In genomic region chr6:125510645-125511044, GRCm38 (mm10) we compare ENCODE assay signal across 24 mouse cellular contexts. TPM values are rescaled to one million over a fixed set of nuclear protein-coding genes. Genes with fewer than 3 reads are reported as not detected.
DNase-seq lines count a peak whose midpoint lies in the region; ATAC-seq lines count a peak whose summit lies in the region.
"Had no signal": no experiment of that assay in that cellular context is flagged by ENCODE, and none has a peak within 500 bp of the region (broad histone marks: within the 10 kb centered on the region; RNA-seq: fewer than 3 reads in every experiment).

No protein-coding gene starts in this region.

- DNase-seq in heart, adult 11 months: peak; percentile 89
- DNase-seq in heart, postnatal 36 days: no peak
- peak; percentile 22 for DNase-seq in embryonic facial prominence, embryonic 14.5 days (ENCODE audit: low spot score)
- DNase-seq in lung, adult 18-20 months: no peak
- no peak for DNase-seq in right cerebral cortex, postnatal 10 days (ENCODE audit: low spot score in 2 of 2)
- DNase-seq: adrenal gland, postnatal 14 days; cerebellum, adult 8-10 months; cerebellum, postnatal 14 days; embryo, embryonic 11 days; gastrocnemius, adult 2 months; gastrocnemius, postnatal 36 days; heart, adult 18-20 months; heart, postnatal 10 days had no signal

- peaks cover 10% of the 10 kb centered on the region for H3K4me1 ChIP-seq in embryonic facial prominence, embryonic 14.5 days (ENCODE audit: control insufficient read depth, insufficient read depth, low read length)
- H3K4me1 ChIP-seq: forebrain, embryonic 10.5 days; hindbrain, embryonic 13.5 days had no signal

- H3K4me3 ChIP-seq in embryonic facial prominence, embryonic 14.5 days (ENCODE audit: low read depth, low read length): no peak overlapping the region
- no peak overlapping the region for H3K4me3 ChIP-seq in macrophage (ENCODE audit: inconsistent target)
- H3K4me3 ChIP-seq: embryonic facial prominence, embryonic 12.5 days; erythroblast, embryonic 14.5 days; forebrain, embryonic 10.5 days; gastrocnemius, adult 2 months; heart, embryonic 10.5 days; hindbrain, embryonic 13.5 days had no signal

- H3K79me2 ChIP-seq in macrophage (ENCODE audit: inconsistent target): no peaks in the 10 kb centered on the region

- no peaks in the 10 kb centered on the region for H3K36me3 ChIP-seq in embryonic facial prominence, embryonic 14.5 days (ENCODE audit: control insufficient read depth, insufficient read depth, low read length)
- no peaks in the 10 kb centered on the region for H3K36me3 ChIP-seq in macrophage (ENCODE audit: inconsistent target)
- H3K36me3 ChIP-seq: embryonic facial prominence, embryonic 12.5 days; forebrain, embryonic 10.5 days; heart, embryonic 10.5 days; hindbrain, embryonic 13.5 days had no signal

- H3K27me3 ChIP-seq in embryonic facial prominence, embryonic 14.5 days (replicated peaks; ENCODE audit: control insufficient read depth, insufficient read depth, low read length): no peaks in the 10 kb centered on the region
- H3K27me3 ChIP-seq: embryonic facial prominence, embryonic 12.5 days; hindbrain, embryonic 13.5 days; Patski had no signal

- no peak overlapping the region for H3K27ac ChIP-seq in embryonic facial prominence, embryonic 14.5 days (replicated peaks; ENCODE audit: low read depth, low read length)
- H3K27ac ChIP-seq in macrophage: peak overlapping the region; percentile 42; the same call in 1 of the 2 replicates
- H3K27ac ChIP-seq: embryonic facial prominence, embryonic 12.5 days; forebrain, embryonic 10.5 days; gastrocnemius, adult 2 months; heart, embryonic 10.5 days; hindbrain, embryonic 13.5 days; hindbrain, postnatal 0 days had no signal

- intact Hi-C loops in heart, postnatal 36 days (cut with DNase I): no loop called here

- H3K9me3 ChIP-seq in embryonic facial prominence, embryonic 14.5 days (ENCODE audit: control insufficient read depth, low read length): no peaks in the 10 kb centered on the region
- H3K9me3 ChIP-seq: embryonic facial prominence, embryonic 12.5 days; forebrain, embryonic 10.5 days; heart, embryonic 10.5 days; hindbrain, embryonic 13.5 days had no signal

- no peak for ATAC-seq in embryonic facial prominence, embryonic 14.5 days (ENCODE audit: low read depth)
- ATAC-seq in inflammation-experienced regulatory T-cells, adult 6 months: no peak
- ATAC-seq: activated CD4-positive, CD25-positive, alpha-beta regulatory T cell, adult 4 months; forebrain, embryonic 14.5 days; hindbrain, postnatal 0 days; Patski had no signal

- H3K4me2 ChIP-seq in embryonic facial prominence, embryonic 14.5 days (ENCODE audit: low read depth, low read length): no peak overlapping the region
- H3K4me2 ChIP-seq: embryonic facial prominence, embryonic 12.5 days; hindbrain, embryonic 13.5 days had no signal

- H3K9ac ChIP-seq in embryonic facial prominence, embryonic 14.5 days (ENCODE audit: low read depth, low read length): no peak overlapping the region
- H3K9ac ChIP-seq: embryonic facial prominence, embryonic 12.5 days; hindbrain, embryonic 13.5 days had no signal

RNA-seq across cellular contexts. Expression of gene Cd9, which starts 16.1 kb away (rescaled TPM):
- 10 to 100 TPM; 54.7 to 59.2 TPM for total RNA-seq in heart, postnatal 36 days (2021)
- polyA plus RNA-seq in embryonic facial prominence, embryonic 14.5 days (2014; fragmentation: Nextera tagmentation; extraction: Ambion mirVana): 241 and 245 TPM in 2 replicates
- 10 to 100 TPM in 13 of 26 experiments, 1 to 10 TPM in 12, under 1 TPM in 1; 0.96 to 52.6 (median 9.9) TPM for total RNA-seq in macrophage (2018; cell fraction: chromatin; rRNA removed)
- total RNA-seq in macrophage (2018; cell fraction: cytosol; rRNA removed): 100 to 1,000 TPM in 13 of 26 experiments, 10 to 100 TPM in 13; 11.8 to 220 (median 99.5) TPM
- total RNA-seq in macrophage (2018; cell fraction: nucleus; rRNA removed): 100 to 1,000 TPM in 8 of 26 experiments, 10 to 100 TPM in 15, 1 to 10 TPM in 3; 8.1 to 185 (median 27.5) TPM
- polyA plus RNA-seq in macrophage (2018): 296 to 414 TPM (median 359 TPM) in 3 replicates
- polyA plus RNA-seq in inflammation-experienced regulatory T-cells, adult 6 months (2017; shearing (Covaris generic)): 100 to 1,000 TPM; 101 to 147 (median 147) TPM
- polyA plus RNA-seq: erythroblast, embryonic 14.5 days had no signal

RNA-seq across cellular contexts. Expression of gene Vwf, which starts 35.9 kb away (rescaled TPM):
- 100 to 1,000 TPM; 107 to 114 TPM for total RNA-seq in heart, postnatal 36 days (2021)
- 13.4 and 16.0 TPM in 2 replicates for polyA plus RNA-seq in embryonic facial prominence, embryonic 14.5 days (2014; fragmentation: Nextera tagmentation; extraction: Ambion mirVana)
- total RNA-seq in macrophage (2018; cell fraction: chromatin; rRNA removed): 100 to 1,000 TPM in 17 of 26 experiments, 10 to 100 TPM in 9; 31.9 to 305 (median 136) TPM
- 10 to 100 TPM in 22 of 26 experiments, 1 to 10 TPM in 4; 5.7 to 59.9 (median 19.9) TPM for total RNA-seq in macrophage (2018; cell fraction: cytosol; rRNA removed)
- 100 to 1,000 TPM in 11 of 26 experiments, 10 to 100 TPM in 15; 19.3 to 220 (median 94.7) TPM for total RNA-seq in macrophage (2018; cell fraction: nucleus; rRNA removed)
- polyA plus RNA-seq in macrophage (2018): 12.6 to 39.2 TPM (median 15.9 TPM) in 3 replicates
- polyA plus RNA-seq in inflammation-experienced regulatory T-cells, adult 6 months (2017; shearing (Covaris generic)): under 1 TPM in 1 of 3 experiments, not detected in 2; 0.17 TPM

Comparison
In these comparisons a context has a peak if more than half of its experiments do, and no peak if none do; other contexts are left out.
1. DNase-seq: peak in heart, adult 11 months (single experiment) and embryonic facial prominence, embryonic 14.5 days (single experiment); none in heart, postnatal 36 days (0 of 2), lung, adult 18-20 months (0 of 2) and right cerebral cortex, postnatal 10 days (0 of 2).
2. RNA of gene Vwf, which starts 35.9 kb away (polyA plus RNA-seq): 13.4 to 16.0 TPM in embryonic facial prominence, embryonic 14.5 days and 12.6 to 39.2 TPM in macrophage; 0.17 TPM in inflammation-experienced regulatory T-cells, adult 6 months; every median in the first group is over 10 times any median in the second.